Comparison of ENCODE assay signal across 11 mouse cellular contexts in the genomic region with DNA sequence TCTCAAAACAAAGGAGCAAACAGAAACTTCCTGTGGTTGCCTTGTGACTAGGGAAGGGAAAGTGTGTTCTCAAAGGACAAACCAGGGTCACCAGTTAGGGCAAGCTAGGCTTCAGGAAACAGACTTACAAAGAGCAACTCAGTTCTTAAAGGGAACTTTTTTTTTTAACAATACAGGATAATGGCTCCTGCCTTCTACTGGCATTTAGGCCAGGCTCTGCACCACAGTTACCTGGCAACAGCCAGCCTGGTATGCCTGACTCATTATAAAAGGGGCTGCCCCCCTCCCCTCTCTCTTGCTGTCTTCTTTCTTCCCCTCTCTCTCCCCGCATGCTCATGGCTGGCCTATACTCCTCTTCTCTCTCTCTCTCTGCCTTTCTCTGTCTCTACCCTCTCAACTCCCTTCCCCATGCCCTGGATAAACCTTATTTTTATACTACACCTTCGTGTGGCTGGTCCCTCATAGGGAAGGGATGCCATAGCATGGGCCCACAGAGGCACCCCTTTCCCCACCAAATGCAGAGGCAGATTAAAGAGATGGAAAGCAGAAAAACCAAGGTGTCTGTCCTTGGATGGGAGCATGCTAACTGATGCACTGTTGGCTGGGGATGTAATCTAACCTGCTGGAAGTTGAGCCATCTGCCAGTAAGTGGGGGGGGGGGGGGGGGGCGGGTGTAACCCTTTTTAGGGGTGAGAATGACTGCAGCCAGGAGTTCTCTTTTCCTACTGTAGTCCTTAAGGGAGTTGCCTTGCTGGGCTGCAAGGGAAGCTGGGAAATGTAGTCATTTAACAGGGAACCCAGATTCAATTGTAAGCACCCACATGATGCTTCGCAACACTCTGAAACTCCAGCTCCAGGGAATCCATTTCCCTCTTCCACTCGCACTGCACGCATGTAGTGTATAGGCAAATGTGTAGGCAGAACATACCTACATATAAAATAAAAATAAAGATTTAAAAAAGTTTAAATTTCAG. TPM values are rescaled to one million over a fixed set of nuclear protein-coding genes. Genes with fewer than 3 reads are reported as not detected.
DNase-seq lines count a peak whose midpoint lies in the region; ATAC-seq lines count a peak whose summit lies in the region.
"Had no signal": no experiment of that assay in that cellular context is flagged by ENCODE, and none has a peak within 500 bp of the region (broad histone marks: within the 10 kb centered on the region; RNA-seq: fewer than 3 reads in every experiment).

No protein-coding gene starts in this region.

- peak overlapping the region; percentile 26; the same call in 1 of the 2 replicates for H3K4me2 ChIP-seq in forebrain, embryonic 11.5 days (ENCODE audit: low read depth, low read length, severe bottlenecking)

- 26% methylated on average over 5 of the region's 6 CpGs for WGBS in forebrain, embryonic 11.5 days

- H3K9ac ChIP-seq in forebrain, embryonic 11.5 days (ENCODE audit: low read length), result peak overlapping the region; percentile 29; the same call in 1 of the 2 replicates

- ATAC-seq in forebrain, embryonic 11.5 days (replicated peaks; ENCODE audit: low FRiP score), result peak; percentile 86

- peak overlapping the region; percentile 81 for H3K27ac ChIP-seq in forebrain, embryonic 11.5 days (ENCODE audit: low read depth, low read length)

- H3K27me3 ChIP-seq in forebrain, embryonic 11.5 days (ENCODE audit: control insufficient read depth, insufficient read depth, low read length), result no peaks in the 10 kb centered on the region

- no peaks in the 10 kb centered on the region for H3K9me3 ChIP-seq in forebrain, embryonic 11.5 days (ENCODE audit: control insufficient read depth, low read length)

- H3K4me3 ChIP-seq in forebrain, embryonic 11.5 days (ENCODE audit: low read depth, low read length), result no peak overlapping the region

- DNase-seq in adrenal gland, postnatal 14 days, result peak; percentile 25
- no peak for DNase-seq in adrenal gland, postnatal 25 days
- peak; percentile 82 for DNase-seq in ES-CJ7 (ENCODE audit: low read depth, low spot score)
- peak; percentile 84 for DNase-seq in forebrain, embryonic 11.5 days (ENCODE audit: low spot score)
- DNase-seq in mesoderm, embryonic 11.5 days (ENCODE audit: low read depth, low spot score), result peak; percentile 61
- DNase-seq in right cerebral cortex, adult 2 months (ENCODE audit: low spot score in 2 of 2), result no peak
- DNase-seq in urinary bladder, postnatal 10 days (ENCODE audit: low spot score), result no peak
- DNase-seq in thymus, postnatal 4 days, result no peak

- H3K36me3 ChIP-seq in forebrain, embryonic 11.5 days (ENCODE audit: control insufficient read depth, insufficient read depth, low read length), result no peaks in the 10 kb centered on the region

- peaks cover 9% of the 10 kb centered on the region; the same call in 1 of the 2 replicates for H3K4me1 ChIP-seq in forebrain, embryonic 11.5 days (replicated peaks; ENCODE audit: control insufficient read depth, insufficient read depth, low read length)

RNA-seq across cellular contexts. Expression of gene Gm17387, which starts 3.8 kb away (rescaled TPM):
- total RNA-seq in adrenal gland, postnatal 14 days (2021), result not detected in 2 replicates
- total RNA-seq in adrenal gland, postnatal 25 days (2021), result not detected in 2 replicates
- polyA plus RNA-seq in forebrain, embryonic 11.5 days (2014; fragmentation: Nextera tagmentation; extraction: Ambion mirVana), result not detected in 2 replicates
- total RNA-seq: left cerebral cortex, adult 18-20 months had no signal
- polyA plus RNA-seq: cortical plate, adult 2 months; small intestine, adult 2 months had no signal

RNA-seq across cellular contexts. Expression of gene Ifitm6, which starts 7.4 kb away (rescaled TPM):
- total RNA-seq in adrenal gland, postnatal 14 days (2021), result 0.89 and 1.4 TPM in 2 replicates
- total RNA-seq in adrenal gland, postnatal 25 days (2021), result not detected in 2 replicates
- not detected in 2 replicates for polyA plus RNA-seq in forebrain, embryonic 11.5 days (2014; fragmentation: Nextera tagmentation; extraction: Ambion mirVana)

RNA-seq across cellular contexts. Expression of gene Ifitm3, which starts 14.6 kb away (rescaled TPM):
- total RNA-seq in adrenal gland, postnatal 14 days (2021), result 124 and 169 TPM in 2 replicates
- 103 and 109 TPM in 2 replicates for total RNA-seq in adrenal gland, postnatal 25 days (2021)
- polyA plus RNA-seq in forebrain, embryonic 11.5 days (2014; fragmentation: Nextera tagmentation; extraction: Ambion mirVana), result 9.4 and 9.7 TPM in 2 replicates

RNA-seq across cellular contexts. Expression of gene B4galnt4, which starts 35.8 kb away (rescaled TPM):
- 1.4 and 2.7 TPM in 2 replicates for total RNA-seq in adrenal gland, postnatal 14 days (2021)
- 2.5 and 3.6 TPM in 2 replicates for total RNA-seq in adrenal gland, postnatal 25 days (2021)
- polyA plus RNA-seq in forebrain, embryonic 11.5 days (2014; fragmentation: Nextera tagmentation; extraction: Ambion mirVana), result 22.3 and 23.5 TPM in 2 replicates

RNA-seq across cellular contexts. Expression of gene Pkp3, which starts 52.9 kb away (rescaled TPM):
- total RNA-seq in adrenal gland, postnatal 14 days (2021), result 0.96 and 3.5 TPM in 2 replicates
- total RNA-seq in adrenal gland, postnatal 25 days (2021), result 0.86 and 1.2 TPM in 2 replicates
- 1.1 and 1.9 TPM in 2 replicates for polyA plus RNA-seq in forebrain, embryonic 11.5 days (2014; fragmentation: Nextera tagmentation; extraction: Ambion mirVana)

Comparison
In these comparisons a context has a peak if more than half of its experiments do, and no peak if none do; other contexts are left out.
1. DNase-seq: peak in adrenal gland, postnatal 14 days (single experiment), ES-CJ7 (single experiment), forebrain, embryonic 11.5 days (single experiment) and mesoderm, embryonic 11.5 days (single experiment); none in adrenal gland, postnatal 25 days (single experiment), right cerebral cortex, adult 2 months (0 of 2), urinary bladder, postnatal 10 days (single experiment) and thymus, postnatal 4 days (single experiment).